Mouse (Mus musculus) lung, postnatal 0 days (tissue): ENCODE results near the gene Cxcr1. TPM values are rescaled to one million over a fixed set of nuclear protein-coding genes. Genes with fewer than 3 reads are reported as not detected.
"Not testable (repeated sequence)": the region's sequence is repeated elsewhere in the genome, so short reads cannot be mapped to it uniquely, and the experiment has no call there.

ENCODE experiments used
- ATAC-seq: fragments of 200-750 bp; cut with Nextera tagmentation; 2 replicates; pipeline ENCODE4 v1.8.0; 2017; ENCODE audit warnings: moderate library complexity
- DNase-seq: peaks from one replicate; pipeline ENCODE4 v3.0.0-alpha.2; 2016; ENCODE audit warnings: low spot score
- H3K27ac ChIP-seq: fragments of 300-500 bp; sonication (generic); 2 replicates; pipeline ENCODE4 v1.5.1; 2014; ENCODE audit warnings: antibody characterized with exemption, mild to moderate bottlenecking, low read length, mixed read lengths
- H3K27me3 ChIP-seq: fragments of 300-500 bp; sonication (generic); replicated peaks from 2 replicates; pipeline ENCODE4 v1.6.1; 2014; ENCODE audit warnings: low read length, mixed read lengths; ENCODE audit not compliant: insufficient read depth
- H3K36me3 ChIP-seq: fragments of 300-500 bp; sonication (generic); 2 replicates; pipeline ENCODE4 v1.6.1; 2014; ENCODE audit warnings: low read length, mixed read lengths; ENCODE audit not compliant: insufficient read depth
- H3K4me1 ChIP-seq: fragments of 300-500 bp; sonication (generic); 2 replicates; pipeline ENCODE4 v1.6.1; 2014; ENCODE audit warnings: antibody characterized with exemption, low read depth, low read length, mixed read lengths; ENCODE audit not compliant: insufficient read depth
- H3K4me2 ChIP-seq: fragments of 300-500 bp; sonication (generic); replicated peaks from 2 replicates; pipeline ENCODE4 v1.6.1; 2014; ENCODE audit warnings: low read depth, mild to moderate bottlenecking, low read length, moderate library complexity, mixed read lengths
- H3K4me3 ChIP-seq: fragments of 300-500 bp; sonication (generic); 2 replicates; pipeline ENCODE4 v1.5.1; 2014; ENCODE audit warnings: low read depth, low read length
- H3K9ac ChIP-seq: fragments of 300-500 bp; sonication (generic); replicated peaks from 2 replicates; pipeline ENCODE4 v1.6.1; 2014; ENCODE audit warnings: low read depth, mild to moderate bottlenecking
- H3K9me3 ChIP-seq: fragments of 300-500 bp; sonication (generic); 2 replicates; pipeline ENCODE4 v1.6.1; 2016; ENCODE audit warnings: low read length, mixed read lengths
- CTCF ChIP-seq: IDR thresholded peaks from 2 replicates; pipeline ENCODE4 v1.5.1; 2016; ENCODE audit warnings: antibody characterized with exemption, mild to moderate bottlenecking
- EP300 ChIP-seq: IDR thresholded peaks from 2 replicates; pipeline ENCODE4 v1.6.1; 2016; ENCODE audit warnings: antibody characterized with exemption, mild to moderate bottlenecking, control low read depth
- WGBS: fragments of 180-500 bp; shearing (Covaris S2); extraction: QIAGEN DNeasy Blood & Tissue Kit; methylation state at CpG from one replicate; pipeline ENCODE4 v1.1.7; 2014; 5-methylcytosine and 5-hydroxymethylcytosine counted together
- polyA plus RNA-seq: library from polyadenylated mRNA; unstranded; fragments of >200 nt; fragmentation: Nextera tagmentation; extraction: Ambion mirVana; gene quantifications from 2 replicates; pipeline ENCODE4 v1.2.1, GENCODE M21; 2015

Gene Cxcr1
- polyA plus RNA-seq, 1 experiment from 2014 or later, result not detected

DNA sequence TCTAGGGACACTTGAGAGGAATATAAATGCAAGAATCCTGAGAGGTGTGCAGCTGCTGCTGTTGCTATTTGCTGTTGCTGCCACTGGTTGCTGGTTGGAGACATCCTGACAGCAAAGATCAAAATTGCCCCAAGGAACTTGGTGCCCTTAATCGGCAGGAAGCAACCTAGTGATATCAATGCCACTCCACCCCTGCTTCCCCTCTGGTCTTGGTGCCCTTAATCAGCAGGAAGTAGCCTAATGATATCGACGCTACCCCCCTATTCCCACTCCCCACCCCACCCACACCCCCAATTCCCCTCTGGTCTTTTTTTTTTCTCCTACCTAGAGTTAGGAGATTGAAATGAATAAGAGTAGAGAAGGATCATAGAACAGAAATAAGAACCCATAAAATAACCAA is 21.7 kb downstream of the Cxcr1 start:
- no peak overlapping the region for H3K27ac ChIP-seq
- H3K9me3 ChIP-seq, result no peaks in the 10 kb centered on the region
- no peak overlapping the region for H3K4me3 ChIP-seq
- no peak for ATAC-seq
- no peak overlapping the region for H3K9ac ChIP-seq
- TF ChIP-seq CTCF (no peak), EP300 (no peak)
- H3K36me3 ChIP-seq, result no peaks in the 10 kb centered on the region
- no peak overlapping the region for H3K4me2 ChIP-seq
- 69% methylated on average over 3 of the region's 3 CpGs for WGBS
- DNase-seq, result no peak
- no peaks in the 10 kb centered on the region; the same call in 1 of the 2 replicates for H3K4me1 ChIP-seq
- no peaks in the 10 kb centered on the region for H3K27me3 ChIP-seq

DNA sequence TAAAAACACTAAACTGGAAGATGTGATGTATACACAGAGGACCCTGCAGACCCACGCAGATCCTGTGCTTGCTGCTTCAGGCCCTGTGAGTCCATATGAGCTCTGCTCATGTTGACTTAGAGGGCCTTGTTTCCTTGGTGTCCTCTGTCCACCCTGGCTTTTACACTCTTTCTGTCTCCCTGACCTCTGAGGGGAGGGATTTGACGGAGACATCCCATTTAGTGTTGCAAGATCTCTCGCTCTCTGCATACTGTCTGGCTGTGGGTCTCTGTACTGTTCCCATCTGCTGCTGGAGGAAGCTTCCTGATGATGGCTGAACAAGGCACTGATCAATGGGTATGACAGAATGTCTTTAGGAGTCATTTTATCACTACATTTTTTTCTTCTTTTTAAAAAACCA is 24.7 kb downstream of the Cxcr1 start:
- Histone ChIP-seq H3K4me2 (no peak overlapping the region), H3K36me3 (no peaks in the 10 kb centered on the region), H3K27ac (no peak overlapping the region), H3K4me3 (no peak overlapping the region), H3K9me3 (no peaks in the 10 kb centered on the region), H3K4me1 (no peaks in the 10 kb centered on the region), H3K27me3 (no peaks in the 10 kb centered on the region), H3K9ac (no peak overlapping the region)
- no peak for DNase-seq
- WGBS, result 75% methylated on average over 3 of the region's 3 CpGs
- no peak for ATAC-seq
- TF ChIP-seq CTCF, result no peak
- TF ChIP-seq EP300, result no peak

DNA sequence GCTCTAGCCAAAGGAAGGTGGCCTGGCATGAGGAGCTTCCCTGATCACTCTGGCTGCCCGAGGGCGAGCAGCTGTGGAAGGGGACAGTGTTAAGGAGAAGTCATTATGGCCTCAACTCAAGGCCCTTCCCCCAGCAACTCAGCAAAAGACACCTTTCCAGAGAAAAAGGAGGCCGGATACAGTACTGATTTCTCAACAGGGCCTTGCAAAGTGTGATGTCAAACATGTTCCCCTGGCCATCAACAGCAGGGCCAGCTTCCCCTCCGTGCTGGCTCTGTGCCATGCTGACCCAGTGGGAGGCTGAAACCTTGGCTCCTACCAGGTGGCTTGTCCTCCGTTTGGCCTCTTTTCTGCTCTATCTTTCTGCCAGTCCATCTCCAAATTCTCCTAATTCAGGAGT is 27.3 kb downstream of the Cxcr1 start:
- Histone ChIP-seq H3K9me3 (no peaks in the 10 kb centered on the region), H3K9ac (no peak overlapping the region), H3K27me3 (no peaks in the 10 kb centered on the region), H3K36me3 (no peaks in the 10 kb centered on the region), H3K4me2 (no peak overlapping the region), H3K4me3 (no peak overlapping the region), H3K4me1 (no peaks in the 10 kb centered on the region), H3K27ac (no peak overlapping the region)
- DNase-seq (peak; percentile 28), ATAC-seq (0 out of 2 replicates have a peak, but pooled peaks have one; percentile 25)
- TF ChIP-seq EP300, result no peak
- 60% methylated on average over 5 of the region's 5 CpGs for whole genome bisulfite sequencing

DNA sequence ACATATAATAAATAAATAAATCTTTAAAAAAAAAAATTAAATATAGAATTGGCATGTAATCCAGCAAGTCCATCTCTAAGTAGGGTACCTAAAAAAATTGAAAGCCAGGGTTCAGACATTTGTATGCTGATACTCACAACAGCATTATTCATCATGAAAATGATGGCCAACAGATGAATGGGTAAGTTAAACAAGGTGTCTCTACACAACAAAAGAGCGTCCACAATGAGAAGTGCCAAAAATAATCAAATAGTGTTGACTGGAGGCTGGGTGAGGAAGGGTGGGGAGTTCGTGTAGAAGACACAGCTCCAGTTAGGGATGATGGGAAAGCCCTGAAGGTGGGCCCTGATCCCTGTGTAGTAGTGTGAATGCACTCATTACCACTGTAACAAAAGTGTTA is 34.4 kb downstream of the Cxcr1 start:
- no peak for ATAC-seq
- H3K9ac ChIP-seq, result no peak overlapping the region
- no peak overlapping the region for H3K4me2 ChIP-seq
- no peaks in the 10 kb centered on the region for H3K9me3 ChIP-seq
- DNase-seq, result no peak
- H3K4me3 ChIP-seq, result no peak overlapping the region
- WGBS, result 51% methylated on average over 2 of the region's 2 CpGs
- TF ChIP-seq CTCF (no peak), EP300 (no peak)
- H3K27ac ChIP-seq, result no peak overlapping the region
- H3K27me3 ChIP-seq, result no peaks in the 10 kb centered on the region
- H3K36me3 ChIP-seq, result no peaks in the 10 kb centered on the region
- H3K4me1 ChIP-seq, result no peaks in the 10 kb centered on the region

DNA sequence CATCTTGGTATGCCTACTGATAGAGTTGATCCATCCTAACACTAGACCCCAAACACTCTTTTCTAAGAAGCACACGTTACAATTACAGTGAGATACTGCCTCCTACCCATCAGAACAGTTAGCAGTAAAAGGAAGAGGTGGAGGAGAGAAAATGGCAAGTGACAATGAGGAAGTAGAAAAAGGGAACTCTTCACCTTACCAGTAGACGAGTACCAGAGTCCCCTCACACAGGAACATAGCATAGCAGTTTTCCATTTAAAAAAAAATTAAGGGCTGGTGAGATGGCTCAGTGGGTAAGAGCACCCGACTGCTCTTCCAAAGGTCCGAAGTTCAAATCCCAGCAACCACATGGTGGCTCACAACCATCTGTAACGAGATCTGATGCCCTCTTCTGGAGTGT is 34.8 kb downstream of the Cxcr1 start:
- not testable (repeated sequence) for H3K9ac ChIP-seq, H3K9me3 ChIP-seq, H3K27me3 ChIP-seq, H3K4me1 ChIP-seq, DNase-seq, H3K4me3 ChIP-seq, H3K27ac ChIP-seq, ATAC-seq, H3K4me2 ChIP-seq, H3K36me3 ChIP-seq
- 74% methylated on average over 4 of the region's 5 CpGs for WGBS

DNA sequence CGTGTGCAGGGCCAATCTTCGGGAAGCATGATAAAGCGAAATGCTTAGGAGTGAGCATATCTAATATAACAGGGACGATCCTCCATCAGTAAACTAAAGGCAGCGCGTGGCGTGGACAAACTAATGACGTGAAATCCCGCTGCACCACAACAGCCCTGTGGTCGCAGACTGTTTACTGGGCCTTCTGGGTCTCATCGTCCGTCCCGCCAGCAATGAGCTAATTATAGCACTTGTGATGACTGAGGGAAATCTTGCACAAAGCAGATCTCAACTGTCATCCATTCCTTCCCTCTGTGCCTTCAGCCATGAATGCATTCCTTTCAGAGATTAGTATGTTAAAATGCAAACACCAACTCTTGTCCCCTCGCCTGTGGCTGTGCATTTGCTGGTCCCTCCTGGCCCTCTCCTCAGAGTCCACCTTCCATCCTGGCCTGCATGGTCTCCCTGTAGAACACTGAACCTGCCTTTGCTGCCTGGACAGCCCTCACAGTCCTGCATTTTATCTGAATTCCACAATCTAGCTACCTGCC is 38.0 kb downstream of the Cxcr1 start:
- Histone ChIP-seq H3K4me2 (no peak overlapping the region), H3K36me3 (no peaks in the 10 kb centered on the region), H3K4me1 (no peaks in the 10 kb centered on the region), H3K9ac (no peak overlapping the region), H3K27me3 (no peaks in the 10 kb centered on the region), H3K27ac (no peak overlapping the region), H3K4me3 (no peak overlapping the region), H3K9me3 (no peaks in the 10 kb centered on the region)
- DNase-seq, result peak; percentile 36
- 59% methylated on average over 14 of the region's 14 CpGs for WGBS
- ATAC-seq, result peak; percentile 23; the same call in 1 of the 2 replicates
- no peak for TF ChIP-seq EP300
- TF ChIP-seq CTCF, result no peak

DNA sequence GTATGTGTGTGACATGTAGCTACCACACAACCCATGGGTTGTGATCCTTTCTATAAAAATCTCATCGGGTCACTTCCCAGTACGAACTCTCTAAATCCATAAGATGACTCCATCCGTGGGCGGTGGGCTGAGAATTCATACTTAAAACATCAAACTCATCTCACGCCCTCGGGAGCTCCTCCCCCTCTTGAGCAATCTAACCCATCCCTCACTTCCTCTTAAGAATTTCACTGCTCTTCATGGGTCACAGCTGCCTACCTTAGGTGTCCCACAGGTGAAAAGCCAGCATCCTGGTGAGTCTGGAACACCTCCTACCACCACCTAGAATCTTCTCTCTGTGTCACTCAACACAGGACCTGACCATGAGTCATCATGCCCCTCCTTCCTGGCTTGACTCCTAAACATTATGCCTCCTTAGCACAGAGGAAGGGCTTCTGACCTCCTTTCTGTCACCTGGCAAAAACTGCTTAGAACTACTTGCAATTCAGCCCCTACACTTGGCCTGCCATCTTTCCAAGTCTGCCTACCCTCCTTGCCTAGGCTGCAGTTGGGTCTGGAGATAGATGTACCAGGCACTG is 38.9 kb downstream of the Cxcr1 start:
- Histone ChIP-seq H3K4me3 (no peak overlapping the region), H3K27me3 (no peaks in the 10 kb centered on the region), H3K4me2 (no peak overlapping the region), H3K4me1 (no peaks in the 10 kb centered on the region), H3K36me3 (no peaks in the 10 kb centered on the region), H3K9ac (no peak overlapping the region), H3K27ac (no peak overlapping the region), H3K9me3 (no peaks in the 10 kb centered on the region)
- ATAC-seq (no peak), DNase-seq (no peak)
- TF ChIP-seq CTCF, result no peak
- TF ChIP-seq EP300, result no peak
- 72% methylated on average over 6 of the region's 6 CpGs for WGBS
